Mouse (Mus musculus) stomach, postnatal 0 days (tissue): ENCODE measurements at regions not wholly inside any gene's neighbourhood (a gene's known extent, or its start where the extent isn't known, plus 50 kb on each side); places are given as distances from the start of the nearest gene placed in this dataset.

Source experiments
- CTCF ChIP-seq: IDR thresholded peaks from 2 replicates; pipeline ENCODE4 v1.5.1; 2016; ENCODE audit warnings: antibody characterized with exemption, low read depth, mild to moderate bottlenecking, moderate library complexity
- EP300 ChIP-seq: optimal IDR thresholded peaks from 2 replicates; pipeline ENCODE3; 2016; ENCODE audit warnings: antibody characterized with exemption

DNA sequence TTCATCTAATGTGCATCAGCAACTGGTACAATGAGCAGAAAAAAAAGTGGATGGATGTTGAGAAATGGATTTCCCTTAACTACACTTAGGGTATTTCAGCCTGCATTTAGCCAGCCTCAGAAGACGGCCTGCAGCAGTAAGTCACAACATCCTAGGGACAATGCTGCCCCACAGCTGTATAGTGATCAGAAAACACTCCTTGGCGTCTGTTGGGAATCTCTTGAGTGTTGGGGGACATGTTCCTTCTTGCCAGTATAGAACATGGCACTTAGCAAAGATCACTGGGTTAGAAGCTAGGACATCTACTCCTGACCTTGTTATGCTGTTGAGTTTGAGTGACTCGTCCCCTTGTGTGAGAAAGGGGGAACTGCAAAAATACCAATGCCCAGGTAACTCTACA is 165.2 kb downstream of the Hunk start:
- TF ChIP-seq CTCF (no peak), EP300 (no peak)
